Mouse (Mus musculus) CD4-positive, CD25-positive, alpha-beta regulatory T cell, adult 2 months (primary cell): ENCODE measurements at regions not wholly inside any gene's neighbourhood (a gene's known extent, or its start where the extent isn't known, plus 50 kb on each side); places are given as distances from the start of the nearest gene placed in this dataset.
"Not testable (repeated sequence)": the region's sequence is repeated elsewhere in the genome, so short reads cannot be mapped to it uniquely, and the experiment has no call there.

ENCODE experiments used
- DNase-seq: peaks from one replicate; pipeline ENCODE4 v3.0.0-alpha.2; 2012; ENCODE audit warnings: low read depth, low spot score

- DNase-seq, result no peak
Measured at GRCm38 (mm10) chr4:89621260-89621659, 58.0 kb upstream of the Dmrta1 start.

- DNase-seq, result no peak
Measured at GRCm38 (mm10) chr4:89604721-89605120, 74.5 kb upstream of the Dmrta1 start.

- DNase-seq, result peak; percentile 29
Measured at GRCm38 (mm10) chr4:89575529-89575928, 103.7 kb upstream of the Dmrta1 start.

DNA sequence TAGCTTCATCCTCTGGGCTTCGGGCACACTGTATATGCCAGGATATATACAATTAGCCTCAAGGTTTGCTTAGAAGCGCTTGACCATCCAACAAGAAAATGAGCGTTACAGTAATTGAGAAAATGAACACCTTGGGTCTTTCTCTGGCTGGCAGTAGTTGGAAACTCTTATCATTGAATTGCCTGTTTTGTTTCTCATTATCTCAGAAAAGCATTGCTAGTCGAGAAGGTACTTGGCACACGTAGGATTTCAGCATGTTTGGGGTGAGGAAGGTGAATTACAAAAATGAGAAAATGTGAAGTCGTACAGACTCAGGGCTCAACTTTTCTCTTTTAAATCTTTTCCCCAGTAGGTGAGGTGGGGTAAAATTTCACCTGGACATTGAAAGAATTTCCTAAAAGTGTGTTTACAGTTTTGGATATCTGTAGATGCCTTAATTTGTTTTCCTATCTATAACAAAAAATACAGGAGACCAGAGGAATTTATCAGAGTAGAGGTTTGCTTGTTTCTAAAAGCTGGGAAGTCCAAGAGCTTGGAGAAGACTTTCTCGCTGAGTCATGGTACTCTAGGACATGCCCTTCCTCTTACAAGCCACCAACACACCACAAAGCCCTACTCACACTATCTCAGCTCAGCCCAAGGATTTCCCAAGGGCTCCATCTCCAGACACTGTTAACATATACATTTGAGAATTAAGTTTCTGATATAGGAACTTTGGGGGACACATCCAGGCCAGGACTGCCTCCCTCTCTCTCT is 124.3 kb upstream of the Dmrta1 start:
- no peak for DNase-seq

GRCm38 (mm10) chr4:89552556-89552955 is 126.7 kb upstream of the Dmrta1 start:
- DNase-seq, result no peak

DNA sequence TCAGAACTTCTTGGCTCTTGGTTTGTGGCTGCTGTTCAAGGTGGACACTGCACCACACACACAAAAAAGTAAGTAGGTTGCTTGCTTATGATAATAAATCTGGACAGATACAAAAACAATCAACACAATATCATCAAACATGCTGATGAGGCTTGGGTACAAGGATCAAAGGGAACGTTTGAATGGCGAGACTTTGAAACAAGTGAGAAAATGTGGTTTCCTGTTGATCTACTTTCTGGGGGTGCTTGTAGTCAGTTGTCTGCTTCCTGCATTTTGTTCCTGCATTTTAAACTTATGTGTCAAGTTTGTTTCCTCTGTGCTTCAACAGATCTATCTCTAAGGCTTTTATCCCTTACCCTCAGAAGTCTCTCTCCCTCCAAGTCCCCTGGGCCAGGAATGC is 128.7 kb upstream of the Dmrta1 start:
- DNase-seq, result peak; percentile 57

DNA sequence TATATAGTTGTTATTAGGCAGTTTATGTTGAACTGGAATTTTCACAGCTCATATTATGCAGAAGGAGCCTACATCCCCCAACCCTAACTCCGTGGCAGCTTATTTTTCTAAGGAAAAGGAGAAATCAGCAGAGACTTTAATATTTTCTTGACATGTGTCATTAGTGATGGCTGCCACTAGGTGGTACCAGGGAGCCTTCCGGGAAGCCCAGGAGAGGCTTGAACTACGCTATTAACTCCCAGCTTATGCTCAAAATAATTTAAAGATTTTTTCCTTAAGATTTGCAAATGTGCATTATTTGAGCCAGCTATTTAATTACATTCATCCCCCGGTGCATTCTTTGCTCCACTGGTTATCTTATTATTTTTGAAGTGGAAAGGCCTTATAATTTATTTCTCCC is 146.8 kb upstream of the Dmrta1 start:
- peak; percentile 70 for DNase-seq

DNA sequence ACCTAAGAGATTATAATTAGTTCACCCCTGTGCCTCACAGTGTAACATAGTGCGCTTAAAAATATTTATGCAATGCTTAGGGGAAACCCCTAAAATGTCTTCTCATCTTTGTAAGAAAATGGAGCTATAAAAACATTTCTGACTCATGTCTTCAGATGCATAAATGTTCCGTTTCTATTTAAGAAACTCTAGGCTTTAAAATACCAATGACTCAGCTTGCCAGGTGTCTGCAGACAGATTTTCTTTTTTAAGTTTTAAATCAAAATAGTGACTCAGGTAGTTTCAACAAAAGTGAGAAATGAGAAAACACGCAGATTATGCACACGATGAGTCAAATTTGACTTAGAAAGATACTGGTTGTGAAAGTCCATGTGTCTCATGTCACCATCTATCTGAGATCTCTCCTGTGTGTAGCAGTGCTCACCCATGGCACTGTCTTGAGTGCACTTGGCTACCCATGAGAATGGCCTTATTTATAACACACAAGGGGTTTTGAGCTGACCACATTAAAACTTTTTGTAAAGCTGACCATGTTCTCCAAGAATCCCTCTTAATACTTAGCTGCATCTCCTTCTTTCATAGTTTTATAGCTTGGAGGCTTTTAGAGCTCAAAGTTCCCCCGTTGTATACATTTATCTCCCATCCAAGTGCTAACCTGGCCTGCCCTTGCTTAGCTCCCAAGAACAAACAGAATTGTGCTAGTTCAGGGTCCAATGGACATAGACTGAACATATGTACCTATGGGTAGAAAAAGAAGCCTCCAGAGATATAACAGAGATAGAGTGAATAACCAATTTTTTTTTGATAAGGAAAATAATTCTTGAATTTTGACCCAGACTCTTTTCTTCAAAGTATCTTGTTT is 149.0 kb upstream of the Dmrta1 start:
- DNase-seq, result no peak

- DNase-seq, result no peak
Measured at GRCm38 (mm10) chr4:89527966-89528365, 151.3 kb upstream of the Dmrta1 start.

GRCm38 (mm10) chr4:89527326-89527725 is 151.9 kb upstream of the Dmrta1 start:
- DNase-seq, result no peak

GRCm38 (mm10) chr4:89525525-89525924 is 153.7 kb upstream of the Dmrta1 start:
- not testable (repeated sequence) for DNase-seq

DNA sequence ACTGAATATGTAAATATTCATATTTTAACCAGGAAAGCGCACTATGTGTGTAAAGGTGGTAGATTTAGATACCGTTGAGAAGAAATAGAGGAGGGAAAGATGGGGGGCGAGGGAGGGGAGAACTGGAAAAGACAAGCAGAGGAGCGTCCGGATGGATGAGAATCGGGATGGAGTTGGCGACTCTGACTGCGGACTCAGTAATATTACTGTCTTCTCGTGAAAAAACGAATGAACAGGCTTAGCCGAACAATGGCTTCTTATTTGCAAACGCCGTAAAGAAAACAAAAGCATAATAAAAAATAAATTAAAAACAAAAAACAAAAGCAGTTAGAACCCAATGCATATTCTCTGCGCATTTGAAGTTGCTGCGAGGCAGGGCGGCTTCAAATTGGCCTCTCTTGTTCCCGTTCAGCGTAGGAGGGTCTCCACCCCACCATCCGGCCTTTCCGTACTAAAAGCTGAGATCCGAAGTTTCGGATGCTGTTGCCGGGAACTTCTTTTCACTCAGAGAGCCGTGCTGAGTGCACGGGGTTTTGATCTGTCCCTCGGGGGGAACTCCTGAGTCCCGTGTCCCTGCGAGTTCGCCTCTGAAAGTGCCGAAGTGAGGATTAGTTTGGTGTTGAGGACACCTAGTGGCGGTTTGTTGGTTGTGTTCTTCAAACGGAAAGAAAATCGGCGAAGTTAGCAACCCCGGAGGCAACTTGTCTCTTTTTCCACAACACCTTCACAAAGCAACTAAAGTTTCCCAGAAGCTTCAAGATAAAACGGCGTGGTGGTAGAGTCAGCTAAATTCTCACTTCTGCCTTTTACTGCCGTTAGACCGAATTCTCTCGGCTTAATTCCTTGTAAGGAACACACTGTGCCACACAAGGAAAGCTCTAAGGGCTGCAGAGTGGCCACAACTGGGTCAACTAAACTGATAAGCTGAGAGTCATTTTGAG is 154.7 kb upstream of the Dmrta1 start:
- DNase-seq, result peak; percentile 84

DNA sequence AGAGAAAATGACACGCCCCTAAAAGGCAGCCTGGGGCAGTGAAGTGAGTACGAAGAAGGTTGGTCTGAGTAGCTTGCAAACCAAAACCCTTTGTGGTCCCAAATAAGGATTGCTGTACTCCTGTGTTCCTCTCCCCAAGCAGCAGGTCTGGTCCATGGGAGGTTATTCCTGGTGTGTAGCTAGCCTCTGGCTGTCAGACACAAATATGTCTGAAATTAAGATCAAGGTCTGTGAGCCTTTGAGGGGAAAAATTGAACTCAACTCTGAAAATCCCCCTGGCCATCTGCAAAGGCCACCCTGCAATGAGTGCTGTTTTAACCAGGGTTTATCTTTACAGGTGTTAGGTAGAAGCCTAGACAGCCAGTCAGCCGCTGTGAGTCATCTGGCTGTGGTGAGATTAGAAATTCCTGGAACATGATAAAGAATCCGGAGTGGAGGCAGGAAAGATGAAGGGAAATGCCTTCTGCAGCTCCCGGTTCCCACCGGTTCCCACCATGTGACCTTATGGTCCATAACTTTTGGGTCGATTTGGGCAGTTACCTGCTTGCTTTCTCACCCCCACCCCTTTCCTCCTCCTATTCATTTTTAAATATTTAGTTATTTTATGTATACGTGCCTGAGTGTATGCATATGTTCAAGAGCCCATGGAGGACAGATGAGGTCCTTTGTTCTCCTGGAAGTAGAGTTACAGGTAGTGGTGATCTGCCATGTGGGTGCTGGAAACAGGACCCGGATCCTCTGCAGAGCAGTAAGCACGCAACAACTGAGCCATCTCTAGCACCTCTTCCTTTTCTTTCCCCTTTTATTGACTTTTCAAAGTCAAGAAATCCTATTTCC is 155.6 kb upstream of the Dmrta1 start:
- no peak for DNase-seq

- no peak for DNase-seq
Measured at GRCm38 (mm10) chr4:89518027-89518426, 161.2 kb upstream of the Dmrta1 start.

DNA sequence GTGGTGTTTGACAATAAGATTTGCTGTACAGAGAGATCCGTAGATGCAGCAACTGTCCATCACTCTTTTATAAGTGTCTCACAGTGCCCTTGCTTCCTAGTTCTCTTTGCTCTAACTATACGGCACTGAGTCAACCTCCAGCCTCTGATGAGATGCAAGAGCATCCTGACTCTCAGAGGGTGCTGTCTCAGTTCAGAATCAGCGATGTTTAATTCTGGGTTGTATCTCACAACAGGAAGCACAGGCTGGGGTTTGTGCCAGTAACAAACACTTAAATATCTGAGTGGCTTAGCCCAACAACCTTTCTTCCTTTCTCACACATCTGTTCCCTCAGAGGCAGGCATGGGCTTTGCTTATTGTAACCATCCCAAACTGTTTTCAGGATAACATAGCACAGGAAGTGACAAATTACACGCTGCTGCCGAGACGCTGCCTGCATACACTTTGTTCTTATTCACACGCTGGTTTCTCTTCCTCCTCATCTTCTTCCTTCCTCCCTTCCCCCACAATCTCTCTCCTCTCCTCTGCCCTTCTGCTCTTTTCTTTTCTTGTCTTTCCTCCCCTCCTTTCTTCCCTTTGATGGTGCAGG is 163.3 kb upstream of the Dmrta1 start:
- no peak for DNase-seq

DNA sequence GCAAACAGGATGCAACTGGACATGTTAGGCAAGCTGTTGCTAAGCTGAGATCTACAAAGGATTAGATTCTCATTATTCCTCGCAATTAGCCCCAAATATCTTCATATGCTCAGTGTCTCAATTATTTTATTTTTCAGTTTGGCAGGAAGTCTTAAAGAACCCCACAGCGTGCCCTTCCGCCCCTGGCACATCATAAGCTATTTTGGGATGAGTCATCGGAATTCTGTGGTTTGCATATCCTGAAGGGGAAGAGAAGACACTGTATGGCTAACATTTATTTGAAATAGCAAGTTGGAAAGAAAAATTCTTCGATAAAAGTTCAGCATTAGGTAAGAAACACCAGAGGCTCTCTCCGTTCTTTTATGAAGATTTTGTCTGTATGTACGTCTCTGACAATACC is 164.3 kb upstream of the Dmrta1 start:
- DNase-seq, result no peak

DNA sequence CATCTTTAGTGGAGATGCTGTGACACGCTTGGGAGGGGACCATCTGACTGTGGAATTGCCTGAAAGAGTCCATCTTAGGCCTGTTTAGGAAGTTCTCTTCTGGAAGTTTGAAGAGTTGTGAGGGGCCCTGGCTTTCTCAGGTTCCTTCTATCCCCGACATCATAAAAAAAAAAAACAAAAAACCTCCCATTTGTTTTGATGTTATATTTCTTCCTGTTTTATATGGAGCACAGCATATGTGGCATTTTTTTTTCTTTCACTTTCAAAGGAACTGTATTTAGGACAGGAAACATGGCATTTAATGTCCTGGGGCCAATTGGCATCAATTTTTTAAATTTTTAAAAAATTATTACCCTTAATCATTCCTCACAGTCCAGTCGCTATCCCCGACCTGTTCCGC is 168.6 kb upstream of the Dmrta1 start:
- DNase-seq, result no peak

- DNase-seq, result no peak
Measured at GRCm38 (mm10) chr4:89509655-89510391, 169.4 kb upstream of the Dmrta1 start.

DNA sequence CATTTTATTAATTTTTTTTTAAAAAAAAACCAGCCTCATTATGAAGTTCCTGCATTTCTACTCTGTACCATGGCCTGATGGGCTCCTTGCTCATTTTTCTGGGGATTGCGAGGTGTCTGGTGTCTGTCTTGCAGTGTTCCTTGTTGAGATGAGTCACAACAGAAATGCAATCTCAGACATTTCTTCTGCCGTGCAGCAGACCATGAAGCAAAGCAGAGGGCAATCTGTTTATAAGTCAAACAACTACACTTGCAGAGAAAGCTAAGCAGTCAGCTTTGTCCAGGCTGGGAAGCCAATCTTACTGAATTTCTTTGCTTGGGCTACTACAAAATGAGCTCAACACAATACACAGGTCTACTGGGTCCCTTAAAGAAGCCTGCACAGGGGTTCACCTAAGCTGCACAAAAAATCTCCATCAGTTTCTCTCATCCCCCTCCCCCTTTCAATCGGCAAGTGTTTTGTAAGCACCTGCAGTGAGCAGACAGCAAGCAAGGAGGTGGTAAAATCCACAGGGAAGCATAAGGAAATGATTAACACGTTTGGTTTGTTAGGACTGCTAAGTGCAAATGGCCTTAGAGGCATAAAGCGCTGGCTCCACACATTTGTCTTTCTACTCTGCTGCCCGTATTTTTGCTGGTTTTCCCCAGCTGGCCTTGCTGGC is 171.0 kb upstream of the Dmrta1 start:
- DNase-seq, result no peak
